Mouse (Mus musculus): Measurements from ENCODE around the gene Faim.

Faim gene

GRCm38 (mm10) chr9:98974898-98975297 is 11.3 kb upstream of the Faim start:
- DNase-seq (ENCODE audit: low read depth, low spot score): no peak

- DNase-seq (ENCODE audit: low read depth, low spot score): no peak
Measured at GRCm38 (mm10) chr9:98976081-98976480, 10.1 kb upstream of the Faim start.

DNA sequence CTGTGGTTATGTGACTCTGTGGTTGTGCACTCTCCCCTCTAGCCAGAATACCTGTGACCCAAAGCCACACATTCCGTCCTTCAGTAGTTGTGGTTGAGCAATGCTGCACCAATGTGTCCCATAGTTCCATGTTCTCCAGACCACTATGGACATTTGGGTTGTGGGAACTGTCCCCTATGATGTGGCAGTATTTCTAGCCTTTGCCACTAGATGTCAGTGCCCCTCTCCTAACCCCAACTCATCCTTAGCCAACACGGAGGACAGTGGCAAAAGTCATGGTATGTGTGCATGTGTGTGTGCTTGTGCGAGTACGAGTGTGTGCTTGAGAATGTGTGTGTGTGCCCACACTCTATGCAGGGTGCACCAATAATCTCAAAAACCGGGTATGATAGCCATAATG is 9.7 kb upstream of the Faim start:
- no peak for DNase-seq (ENCODE audit: low read depth, low spot score)

DNA sequence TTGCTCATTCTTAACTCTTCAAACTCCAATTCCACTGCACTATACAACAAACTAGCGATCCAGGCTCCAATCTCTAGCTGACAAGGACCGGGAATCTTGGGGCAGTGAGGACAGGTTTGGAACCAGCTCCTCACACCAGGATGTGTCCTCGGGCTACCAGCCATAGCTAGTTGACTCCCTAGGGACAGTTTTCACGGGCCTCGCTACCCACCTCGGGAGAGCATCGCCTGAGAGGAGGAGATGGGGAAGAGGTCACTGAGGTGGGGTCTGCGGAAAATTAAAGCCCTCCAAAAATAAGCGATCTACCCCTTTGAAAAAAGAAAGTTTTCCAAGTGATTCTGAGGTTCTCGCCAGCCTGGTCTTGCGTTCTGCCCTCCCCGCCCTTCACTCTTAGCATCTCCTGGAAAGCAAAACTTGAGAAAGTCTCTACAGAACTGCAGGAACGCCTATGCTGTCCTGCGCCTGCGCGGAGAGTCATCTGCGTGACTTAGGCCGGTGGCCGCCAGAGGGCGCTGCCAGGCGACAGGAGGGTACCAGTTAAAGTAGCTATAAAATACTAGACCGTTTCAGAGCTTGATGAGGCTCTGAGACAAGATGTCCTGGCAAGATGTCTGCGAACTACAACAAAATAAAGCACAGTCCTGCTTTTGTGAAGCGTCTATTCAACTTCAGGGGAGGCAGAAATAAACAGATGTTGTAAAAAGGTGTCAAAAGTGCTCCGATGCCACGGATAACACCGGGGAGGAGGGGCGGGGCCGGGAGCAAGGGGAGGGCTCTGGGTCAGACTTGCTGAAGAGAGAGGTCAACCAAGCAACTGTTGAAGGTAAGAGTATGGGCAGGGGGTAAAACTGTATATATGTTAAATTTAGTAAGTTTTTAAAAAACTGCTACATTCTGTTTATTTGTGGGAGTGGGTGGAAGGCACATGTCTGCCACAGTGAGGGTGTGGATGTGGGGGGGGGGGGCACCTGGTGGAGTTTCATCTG is 6.4 kb upstream of the Faim start:
- DNase-seq (ENCODE audit: low read depth, low spot score): peak; percentile 83

DNA sequence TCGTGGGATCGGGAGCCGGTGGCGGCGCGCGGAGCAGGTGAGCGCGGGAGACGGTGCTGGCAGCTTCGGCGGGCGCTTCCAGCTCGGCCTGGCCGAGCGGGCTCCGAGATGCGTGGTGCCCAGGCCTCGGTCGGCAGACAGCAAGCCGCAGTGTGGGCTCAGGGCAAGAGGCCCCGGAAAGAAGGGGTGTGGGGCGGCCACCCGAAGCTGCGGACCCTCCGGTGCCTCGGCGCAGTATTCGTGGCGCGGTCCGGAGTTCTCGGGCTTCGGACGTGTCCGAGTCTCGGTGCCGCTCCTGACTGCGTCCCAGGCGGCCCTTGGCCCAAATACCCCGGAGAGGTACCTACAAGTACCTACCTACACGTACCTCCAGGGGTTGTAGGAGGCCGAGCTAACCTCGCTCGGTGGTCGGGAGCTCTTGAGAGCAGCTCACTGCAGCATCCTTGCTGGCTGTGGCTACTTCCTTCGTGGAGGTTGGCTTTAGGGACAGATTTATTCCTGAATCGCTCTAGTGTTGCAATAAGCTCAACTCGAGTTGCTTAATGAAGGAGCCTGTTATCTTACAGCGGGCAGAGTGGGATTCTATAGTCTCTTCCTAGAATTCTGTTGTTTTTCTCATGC is 413 bp downstream of the Faim start:
- DNase-seq (ENCODE audit: low read depth, low spot score): no peak

DNA sequence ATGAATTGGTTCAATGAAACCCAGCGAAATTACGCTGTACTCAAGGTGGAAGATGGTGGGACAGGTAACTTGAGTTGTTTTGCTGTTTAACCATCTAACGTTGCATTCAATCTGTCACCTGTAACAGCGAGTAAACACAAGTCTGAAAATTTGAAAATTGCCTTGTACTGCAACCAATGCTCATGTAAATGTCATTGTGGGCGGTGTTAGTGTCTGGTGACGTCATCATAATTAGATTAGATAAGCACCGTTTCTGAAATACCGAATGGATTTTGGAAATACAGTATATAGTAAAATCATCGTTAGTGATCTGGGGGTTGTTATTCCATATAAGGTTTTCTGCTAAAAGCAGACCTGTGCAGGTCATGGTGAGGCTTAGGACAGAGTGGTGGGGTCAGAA is 958 bp downstream of the Faim start:
- DNase-seq (ENCODE audit: low read depth, low spot score): no peak

GRCm38 (mm10) chr9:98994103-98994502 is 7.9 kb downstream of the Faim start:
- DNase-seq (ENCODE audit: low read depth, low spot score): no peak

DNA sequence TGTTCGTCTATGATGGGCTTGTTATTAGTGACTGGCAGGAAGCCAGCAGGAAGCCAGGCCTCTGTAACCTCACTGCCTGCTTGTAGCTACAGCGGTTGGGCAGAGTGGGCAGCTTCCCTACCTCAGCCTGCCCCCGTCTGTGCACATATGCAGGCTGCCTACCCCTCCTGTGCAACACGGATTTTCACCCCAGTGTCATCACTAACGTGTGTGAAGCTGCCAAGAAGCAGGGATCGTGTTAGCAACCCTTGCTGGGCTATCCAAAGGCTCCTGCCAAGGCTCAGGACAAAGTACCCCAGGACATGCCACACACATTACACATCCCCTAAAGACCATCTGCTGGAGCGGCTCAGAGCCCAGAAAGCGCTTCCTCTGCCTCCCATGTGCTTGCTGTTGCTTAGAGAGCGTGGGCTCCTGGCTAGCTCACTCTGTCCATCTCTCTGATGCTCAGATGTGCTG is 13.7 kb downstream of the Faim start:
- DNase-seq (ENCODE audit: low read depth, low spot score): no peak

GRCm38 (mm10) chr9:99001326-99001725 is 15.2 kb downstream of the Faim start:
- no peak for DNase-seq (ENCODE audit: low read depth, low spot score)

- no peak for DNase-seq (ENCODE audit: low read depth, low spot score)
Measured at GRCm38 (mm10) chr9:99009069-99009897, 23.1 kb downstream of the Faim start.

- DNase-seq (ENCODE audit: low read depth, low spot score): no peak
Measured at GRCm38 (mm10) chr9:99009898-99010199, 23.7 kb downstream of the Faim start.

DNA sequence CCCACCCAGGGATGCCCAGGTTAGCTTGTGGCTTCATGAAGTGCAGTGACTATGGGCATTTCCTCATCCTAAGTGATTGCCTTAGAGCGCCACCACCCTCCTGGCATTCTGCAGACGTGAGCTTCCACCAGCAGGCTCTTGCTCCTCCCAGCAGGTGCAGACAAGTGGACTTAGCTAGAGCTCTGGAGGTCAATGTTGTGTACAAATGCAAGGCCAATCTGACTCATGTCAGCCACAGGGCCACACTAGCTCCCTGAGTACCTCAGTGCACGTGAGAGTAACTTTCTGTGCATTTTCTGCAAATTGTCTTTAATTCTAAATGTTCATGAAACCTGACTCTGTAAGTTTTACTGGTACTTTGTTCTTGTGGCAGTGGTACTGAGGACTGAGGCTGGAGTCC is 30.1 kb downstream of the Faim start:
- no peak for DNase-seq (ENCODE audit: low read depth, low spot score)

GRCm38 (mm10) chr9:99016759-99017158 is 30.6 kb downstream of the Faim start:
- DNase-seq (ENCODE audit: low read depth, low spot score): no peak

- no peak for DNase-seq (ENCODE audit: low read depth, low spot score)
Measured at GRCm38 (mm10) chr9:99017679-99018078, 31.5 kb downstream of the Faim start.

DNA sequence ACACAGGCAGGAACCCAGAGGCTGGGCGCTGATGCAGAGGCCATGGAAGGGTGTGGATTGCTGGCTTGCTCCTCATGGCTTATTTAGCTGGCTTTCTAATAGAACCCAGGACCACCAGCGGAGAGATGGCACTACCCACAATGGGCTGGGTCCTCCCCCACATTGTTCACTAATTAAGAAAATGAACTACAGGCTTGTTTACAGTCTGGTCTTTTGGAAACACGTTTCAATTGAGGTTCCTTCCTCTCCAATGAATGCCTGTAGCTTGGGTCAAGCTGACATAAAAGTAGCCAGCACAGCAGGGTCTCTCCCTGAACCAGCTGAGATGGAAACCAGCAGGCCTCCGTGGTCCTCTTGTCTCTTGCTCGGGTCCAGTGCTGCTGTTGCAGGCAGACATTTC is 35.0 kb downstream of the Faim start:
- DNase-seq (ENCODE audit: low read depth, low spot score): no peak

DNA sequence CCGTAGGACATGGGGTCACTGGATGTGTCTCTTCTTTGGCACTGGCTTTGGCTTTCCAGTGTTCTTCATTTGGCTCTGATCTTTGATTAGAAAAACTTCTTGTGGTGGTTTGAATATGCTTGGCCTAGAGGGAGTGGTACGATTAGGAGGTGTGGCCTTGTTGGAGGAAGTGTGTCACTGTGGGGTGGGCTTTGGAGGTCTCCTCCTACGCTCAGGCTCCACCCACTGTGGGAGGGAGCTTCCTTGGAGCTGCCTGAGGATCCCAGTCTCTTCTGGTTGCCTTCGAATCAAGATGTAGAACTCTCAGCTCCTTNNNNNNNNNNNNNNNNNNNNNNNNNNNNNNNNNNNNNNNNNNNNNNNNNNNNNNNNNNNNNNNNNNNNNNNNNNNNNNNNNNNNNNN is 35.6 kb downstream of the Faim start:
- DNase-seq (ENCODE audit: low read depth, low spot score): no peak

DNA sequence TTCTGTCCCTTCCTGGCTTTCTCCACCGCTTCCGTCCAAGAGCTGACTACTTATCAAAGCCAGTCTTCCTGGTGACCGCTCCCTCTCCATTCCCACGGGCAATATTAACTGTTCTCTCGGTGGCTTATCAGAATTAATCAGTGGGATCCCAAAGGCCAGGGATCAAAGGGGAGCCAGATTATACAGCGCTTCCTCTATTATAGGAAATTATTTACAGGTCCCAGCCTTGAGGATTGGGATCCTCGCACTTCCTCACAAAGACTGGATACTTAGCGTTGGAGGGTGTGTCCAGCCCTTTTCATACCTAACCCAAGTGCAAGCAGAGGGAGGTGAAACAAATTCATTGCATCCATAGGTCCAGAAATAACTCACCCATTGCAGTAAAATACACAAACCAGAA is 45.9 kb downstream of the Faim start:
- DNase-seq (ENCODE audit: low read depth, low spot score): no peak

- no peak for DNase-seq (ENCODE audit: low read depth, low spot score)
Measured at GRCm38 (mm10) chr9:99034111-99034510, 47.9 kb downstream of the Faim start.

GRCm38 (mm10) chr9:99035575-99035974 is 49.4 kb downstream of the Faim start, which contains the start of gene Gm1123:
TSS of gene Gm1123 (minus strand) at chr9:99035715.
- no peak for DNase-seq (ENCODE audit: low read depth, low spot score)

GRCm38 (mm10) chr9:99041994-99042393 is 55.8 kb downstream of the Faim start:
- DNase-seq (ENCODE audit: low read depth, low spot score): no peak

- DNase-seq (ENCODE audit: low read depth, low spot score): no peak
Measured at GRCm38 (mm10) chr9:99042641-99043040, 56.5 kb downstream of the Faim start.

GRCm38 (mm10) chr9:99044761-99045160 is 58.6 kb downstream of the Faim start:
- no peak for DNase-seq (ENCODE audit: low read depth, low spot score)

All from embryo, embryonic 11.5 days (tissue).